Mouse (Mus musculus) forebrain, postnatal 0 days (tissue): ENCODE data around the gene Tiam2. TPM values are rescaled to one million over a fixed set of nuclear protein-coding genes. Genes with fewer than 3 reads are reported as not detected.
"Not testable (repeated sequence)": the region's sequence is repeated elsewhere in the genome, so short reads cannot be mapped to it uniquely, and the experiment has no call there.

ENCODE experiments used
- ATAC-seq: fragments of 200-750 bp; cut with Nextera tagmentation; 2 replicates; pipeline ENCODE4 v1.8.0; 2017; ENCODE audit warnings: mild to moderate bottlenecking, moderate library complexity
- DNase-seq: peaks from one replicate; pipeline ENCODE4 v3.0.0-alpha.2; 2015
- H3K27ac ChIP-seq: fragments of 300-500 bp; sonication (generic); 2 replicates; pipeline ENCODE4 v1.5.1; 2014; ENCODE audit warnings: low read depth, mild to moderate bottlenecking, antibody characterized with exemption, low read length, moderate library complexity, mixed read lengths
- H3K27me3 ChIP-seq: fragments of 300-500 bp; sonication (generic); 2 replicates; pipeline ENCODE4 v1.6.1; 2014; ENCODE audit warnings: mild to moderate bottlenecking, low read length, mixed read lengths; ENCODE audit not compliant: insufficient read depth
- H3K36me3 ChIP-seq: fragments of 300-500 bp; sonication (generic); 2 replicates; pipeline ENCODE4 v1.6.1; 2014; ENCODE audit warnings: mild to moderate bottlenecking, moderate library complexity; ENCODE audit not compliant: insufficient read depth
- H3K4me1 ChIP-seq: fragments of 300-500 bp; sonication (generic); 2 replicates; pipeline ENCODE4 v1.6.1; 2014; ENCODE audit warnings: antibody characterized with exemption; ENCODE audit not compliant: insufficient read depth
- H3K4me2 ChIP-seq: fragments of 300-500 bp; sonication (generic); 2 replicates; pipeline ENCODE4 v1.6.1; 2014; ENCODE audit warnings: low read depth, mild to moderate bottlenecking, moderate library complexity
- H3K4me3 ChIP-seq: fragments of 300-500 bp; sonication (generic); 2 replicates; pipeline ENCODE4 v1.5.1; 2014; ENCODE audit warnings: low read depth, low read length, mixed read lengths
- H3K9ac ChIP-seq: fragments of 300-500 bp; sonication (generic); 2 replicates; pipeline ENCODE4 v1.6.1; 2014; ENCODE audit warnings: mild to moderate bottlenecking
- H3K9me3 ChIP-seq: fragments of 300-500 bp; sonication (generic); 2 replicates; pipeline ENCODE4 v1.6.1; 2016; ENCODE audit warnings: low read length
- CTCF ChIP-seq: sonication (generic); IDR thresholded peaks from 2 replicates; pipeline ENCODE4 v1.5.1; 2016; ENCODE audit warnings: antibody characterized with exemption, control low read depth, low read depth
- WGBS: fragments of 180-500 bp; shearing (Covaris S2); extraction: QIAGEN DNeasy Blood & Tissue Kit; methylation state at CpG from one replicate; pipeline ENCODE4 v1.1.7; 2014; 5-methylcytosine and 5-hydroxymethylcytosine counted together
- polyA plus RNA-seq: library from polyadenylated mRNA; unstranded; fragments of >200 nt; fragmentation: Nextera tagmentation; extraction: Ambion mirVana; gene quantifications from 2 replicates; pipeline ENCODE4 v1.2.1, GENCODE M21; 2015
- total RNA-seq: library from RNA; depleted of rRNA; stranded (reverse); fragments of >200 nt; gene quantifications from 2 replicates; pipeline ENCODE4 v1.2.3, GENCODE M21; 2014

Gene Tiam2
- total and polyA plus RNA-seq, 2 experiments from 2014 or later: 26.4 to 71.5 TPM

DNA sequence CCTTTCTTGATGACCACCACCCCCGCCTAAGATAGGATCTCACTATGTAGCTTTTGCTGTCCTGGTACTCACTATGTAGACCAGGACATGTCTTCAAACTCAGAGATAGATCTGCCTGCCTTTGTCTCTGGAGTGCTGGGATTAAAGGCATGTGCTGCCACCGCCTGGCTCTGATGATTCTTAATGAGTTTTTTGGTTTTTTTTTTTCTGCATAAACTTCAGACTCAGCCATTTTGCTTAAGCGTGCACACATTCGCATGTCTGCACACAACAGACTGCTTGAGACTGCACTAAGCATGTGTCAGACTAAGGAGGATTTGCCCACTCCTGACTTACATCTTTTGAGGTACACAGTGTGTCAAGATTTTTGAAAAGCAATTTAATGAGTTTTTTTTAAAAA is 24.0 kb downstream of the Tiam2 start:
- DNase-seq: peak; percentile 67

DNA sequence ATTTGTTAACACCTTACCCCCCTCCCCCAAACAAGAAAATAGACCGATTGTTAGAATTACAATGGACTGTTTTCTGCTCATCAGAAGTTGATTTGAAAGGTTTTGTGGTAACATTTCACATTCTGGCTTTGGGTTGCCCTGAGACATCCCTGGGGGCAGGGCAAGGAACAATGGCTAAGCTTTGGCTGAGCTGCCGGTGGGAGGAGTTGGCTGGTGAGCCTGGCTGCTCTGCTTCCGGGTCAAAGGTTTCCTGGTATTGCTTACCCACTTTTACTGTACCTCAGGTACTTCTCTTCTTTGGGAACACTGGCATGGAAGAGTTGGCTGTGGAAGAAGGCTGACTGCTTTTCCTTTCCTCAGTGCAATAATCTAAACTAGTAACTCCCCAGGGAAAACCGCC is 25.3 kb downstream of the Tiam2 start:
- Histone ChIP-seq H3K4me2 (no peak overlapping the region), H3K27me3 (no peaks in the 10 kb centered on the region), H3K9ac (no peak overlapping the region), H3K4me1 (no peaks in the 10 kb centered on the region), H3K4me3 (no peak overlapping the region), H3K27ac (no peak overlapping the region), H3K9me3 (no peaks in the 10 kb centered on the region), H3K36me3 (no peaks in the 10 kb centered on the region)
- ATAC-seq (no peak), DNase-seq (no peak)
- 57% methylated on average over 4 of the region's 4 CpGs for WGBS
- TF ChIP-seq CTCF: no peak

More for the DNA sequence above, 24.0 kb downstream of the Tiam2 start:
- 67% methylated on average over 4 of the region's 4 CpGs for WGBS
- ATAC-seq: peak; percentile 63
- TF ChIP-seq CTCF: peak; percentile 36; the same call in 1 of the 2 replicates
- Histone ChIP-seq H3K9ac (no peak overlapping the region), H3K9me3 (no peaks in the 10 kb centered on the region), H3K4me1 (no peaks in the 10 kb centered on the region; the same call in 1 of the 2 replicates), H3K36me3 (no peaks in the 10 kb centered on the region), H3K27ac (peak overlapping the region; percentile 62; the same call in 1 of the 2 replicates), H3K4me3 (no peak overlapping the region), H3K27me3 (no peaks in the 10 kb centered on the region), H3K4me2 (no peak overlapping the region)

DNA sequence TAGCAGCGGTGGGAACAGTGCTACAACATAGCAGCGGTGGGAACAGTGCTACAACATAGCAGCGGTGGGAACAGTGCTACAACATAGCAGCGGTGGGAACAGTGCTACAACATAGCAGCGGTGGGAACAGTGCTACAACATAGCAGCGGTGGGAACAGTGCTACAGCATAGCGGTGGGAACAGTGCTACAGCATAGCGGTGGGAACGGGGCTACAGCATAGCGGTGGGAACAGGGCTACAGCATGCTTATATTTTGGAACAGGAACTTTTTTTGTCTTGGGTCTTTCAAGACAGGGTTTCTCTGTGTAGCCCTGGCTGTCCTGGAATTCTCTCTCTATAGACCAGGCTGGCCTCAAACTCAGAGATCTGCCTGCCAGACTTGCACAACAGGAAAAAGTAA is 26.8 kb downstream of the Tiam2 start:
- not testable (repeated sequence) for H3K27ac ChIP-seq, H3K27me3 ChIP-seq, H3K4me3 ChIP-seq, H3K4me1 ChIP-seq, H3K9me3 ChIP-seq, H3K36me3 ChIP-seq, ATAC-seq, H3K4me2 ChIP-seq, DNase-seq, H3K9ac ChIP-seq
- 97% methylated on average over 8 of the region's 10 CpGs for WGBS

DNA sequence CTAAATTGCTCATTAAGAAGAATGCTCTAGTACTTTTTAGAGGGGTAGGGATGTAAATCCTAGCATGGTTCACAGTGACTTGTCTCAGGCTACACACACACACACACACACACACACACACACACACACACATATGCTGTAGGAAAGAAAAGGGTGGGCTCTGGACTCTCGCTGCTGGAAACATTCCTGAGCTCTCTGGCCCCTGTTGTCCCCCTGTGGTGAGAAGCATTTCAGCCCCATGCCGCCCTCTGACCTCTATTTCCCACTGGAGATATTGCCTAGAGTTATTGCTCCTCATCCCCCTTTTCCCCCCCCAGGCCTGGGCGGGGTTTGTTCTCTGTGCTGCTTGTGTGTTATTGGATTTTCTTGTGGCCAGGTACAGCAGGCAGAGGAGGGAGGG is 28.5 kb downstream of the Tiam2 start:
- H3K27ac ChIP-seq: no peak overlapping the region
- H3K36me3 ChIP-seq: no peaks in the 10 kb centered on the region
- ATAC-seq (no peak), DNase-seq (no peak)
- 74% methylated on average over 3 of the region's 3 CpGs for WGBS
- H3K4me3 ChIP-seq: no peak overlapping the region
- TF ChIP-seq CTCF: no peak
- no peaks in the 10 kb centered on the region for H3K9me3 ChIP-seq
- H3K4me1 ChIP-seq: no peaks in the 10 kb centered on the region
- H3K4me2 ChIP-seq: no peak overlapping the region
- H3K27me3 ChIP-seq: no peaks in the 10 kb centered on the region
- no peak overlapping the region for H3K9ac ChIP-seq

DNA sequence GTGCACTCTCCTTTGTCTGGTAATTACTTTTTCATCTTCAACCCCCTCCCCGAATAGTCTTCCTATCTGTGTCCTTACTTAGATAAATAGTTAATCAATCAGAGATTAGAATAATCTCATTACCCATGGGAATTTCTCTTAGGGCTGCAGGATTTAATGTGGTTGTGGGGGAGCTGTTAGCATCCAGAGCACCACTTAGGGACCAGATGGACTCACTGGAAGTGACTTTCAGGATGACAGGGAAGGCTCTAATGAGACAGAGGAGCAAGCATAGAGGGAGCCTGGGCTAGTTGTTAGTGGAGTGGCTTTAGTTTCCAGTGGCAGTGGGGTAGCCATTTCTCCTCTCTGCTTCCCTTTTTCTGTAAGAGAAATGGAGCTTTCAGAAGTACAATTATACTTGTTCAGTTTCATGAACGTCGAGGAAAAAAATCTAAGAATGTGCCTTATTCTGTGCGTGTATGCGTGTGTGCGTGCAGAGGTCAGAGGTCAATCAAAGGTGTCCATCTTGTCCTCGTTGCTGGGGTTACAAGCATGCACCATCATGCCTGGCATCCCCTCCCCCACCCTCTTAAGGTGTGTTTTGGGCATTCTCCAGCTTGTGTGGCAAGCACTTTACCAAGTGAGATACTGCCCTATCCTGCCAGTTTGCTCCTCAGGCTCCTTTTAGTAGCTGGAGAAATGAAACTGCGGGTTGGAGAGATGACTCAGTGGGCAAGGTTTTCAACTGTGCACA is 30.4 kb downstream of the Tiam2 start:
- Histone ChIP-seq H3K36me3 (no peaks in the 10 kb centered on the region), H3K4me3 (no peak overlapping the region), H3K27me3 (no peaks in the 10 kb centered on the region), H3K4me1 (no peaks in the 10 kb centered on the region), H3K9ac (no peak overlapping the region), H3K27ac (no peak overlapping the region), H3K9me3 (no peaks in the 10 kb centered on the region), H3K4me2 (no peak overlapping the region)
- no peak for ATAC-seq
- WGBS: 82% methylated on average over 8 of the region's 8 CpGs
- no peak for TF ChIP-seq CTCF
- no peak for DNase-seq

DNA sequence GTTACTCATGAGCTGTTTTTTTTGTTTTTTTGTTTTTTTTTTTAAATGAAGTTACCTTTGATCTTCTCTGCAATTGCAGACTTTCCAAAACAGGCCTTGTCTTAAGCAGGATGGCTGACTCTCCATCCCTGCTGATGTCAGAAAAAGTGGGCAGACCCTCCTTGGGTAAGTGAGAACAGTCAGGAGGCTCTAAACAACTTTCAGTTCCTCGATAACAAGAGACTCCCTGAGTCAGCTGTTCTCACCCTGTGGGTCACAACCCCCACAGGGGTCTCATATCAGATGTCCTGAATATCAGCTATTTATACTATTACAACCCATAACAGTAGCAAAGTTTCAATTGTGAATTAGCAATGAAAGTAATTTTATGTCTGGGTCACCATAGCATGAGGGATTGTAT is 33.9 kb downstream of the Tiam2 start:
- 32% methylated on average over 1 of the region's 1 CpGs for WGBS
- TF ChIP-seq CTCF: no peak
- DNase-seq: no peak
- H3K36me3 ChIP-seq: no peaks in the 10 kb centered on the region
- H3K27ac ChIP-seq: no peak overlapping the region
- no peak for ATAC-seq
- no peaks in the 10 kb centered on the region for H3K9me3 ChIP-seq
- H3K4me2 ChIP-seq: no peak overlapping the region
- no peaks in the 10 kb centered on the region; the same call in 1 of the 2 replicates for H3K4me1 ChIP-seq
- H3K4me3 ChIP-seq: no peak overlapping the region
- H3K27me3 ChIP-seq: no peaks in the 10 kb centered on the region
- no peak overlapping the region for H3K9ac ChIP-seq

DNA sequence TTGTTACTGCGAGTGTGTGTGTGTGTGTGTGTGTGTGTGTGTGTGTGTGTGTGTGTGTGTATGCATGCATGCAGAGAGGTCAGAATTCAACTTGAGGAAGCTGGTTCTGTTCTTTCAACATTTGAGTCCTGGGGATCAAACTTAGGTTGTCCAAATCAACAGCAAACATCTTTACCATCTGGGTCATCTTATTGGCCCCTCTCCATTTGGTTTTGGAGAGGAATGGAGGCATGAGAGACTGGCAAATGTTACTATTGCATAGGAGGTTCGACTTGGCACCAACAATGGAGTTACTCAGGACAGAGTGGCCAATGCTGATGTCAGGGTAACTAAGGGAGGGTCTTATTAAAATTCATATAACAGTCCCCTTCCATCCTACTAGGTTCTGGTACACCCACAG is 35.4 kb downstream of the Tiam2 start:
- no peak for ATAC-seq
- H3K4me1 ChIP-seq: no peaks in the 10 kb centered on the region; the same call in 1 of the 2 replicates
- 86% methylated on average over 2 of the region's 2 CpGs for WGBS

More for the DNA sequence above, 35.4 kb downstream of the Tiam2 start:
- no peaks in the 10 kb centered on the region for H3K27me3 ChIP-seq
- no peaks in the 10 kb centered on the region for H3K9me3 ChIP-seq
- no peak for DNase-seq
- H3K4me2 ChIP-seq: no peak overlapping the region
- peak overlapping the region; percentile 23; the same call in 1 of the 2 replicates for H3K27ac ChIP-seq
- no peaks in the 10 kb centered on the region for H3K36me3 ChIP-seq
- H3K4me3 ChIP-seq: no peak overlapping the region
- no peak overlapping the region for H3K9ac ChIP-seq
- no peak for TF ChIP-seq CTCF
